Mouse (Mus musculus) frontal cortex, adult 2 months (tissue): Measurements from ENCODE around the gene Tle4. TPM values are rescaled to one million over a fixed set of nuclear protein-coding genes. Genes with fewer than 3 reads are reported as not detected.
A peak's percentile ranks its signal among the peaks of the same experiment; 100 is the strongest.
"Not testable (repeated sequence)": the region's sequence is repeated elsewhere in the genome, so short reads cannot be mapped to it uniquely, and the experiment has no call there.

Experiments used
- DNase-seq, 2 experiments: peaks; one replicate each; pipeline ENCODE4 v3.0.0; 2022; ENCODE audit warnings: low spot score in 1 of 2; ENCODE audit errors: extremely low spot score in 1 of 2
- polyA plus RNA-seq: library from polyadenylated mRNA; depleted of rRNA; stranded (reverse); fragments of >200 nt; gene quantifications from 2 replicates; pipeline ENCODE4 v1.2.3, GENCODE M21; 2012; rRNA removed

Tle4 gene
- 20.9 and 24.3 TPM in 2 replicates for polyA plus RNA-seq

GRCm38 (mm10) chr19:14597917-14598689 lies at the start of gene Tle4:
Gene Tle4 (minus strand): TSS chr19:14598051.
- peak; percentile 100 for DNase-seq

- no peak for DNase-seq
Measured at GRCm38 (mm10) chr19:14645666-14646065, 47.8 kb upstream of the Tle4 start.

GRCm38 (mm10) chr19:14644756-14645155 lies 46.9 kb upstream of the Tle4 start:
- no peak for DNase-seq

- DNase-seq = not testable (repeated sequence)
Measured at GRCm38 (mm10) chr19:14643091-14643490, 45.2 kb upstream of the Tle4 start.

GRCm38 (mm10) chr19:14642663-14643062 lies 44.8 kb upstream of the Tle4 start:
- no peak for DNase-seq

- peak in 1 of 2 experiments; percentile 22 for DNase-seq
Measured at GRCm38 (mm10) chr19:14635213-14635928, 37.5 kb upstream of the Tle4 start.

GRCm38 (mm10) chr19:14623355-14623754 lies 25.5 kb upstream of the Tle4 start:
- DNase-seq = no peak

- peak; percentile 69 to 76 for DNase-seq
Measured at GRCm38 (mm10) chr19:14620534-14620933, 22.7 kb upstream of the Tle4 start.

GRCm38 (mm10) chr19:14619814-14620213 lies 22.0 kb upstream of the Tle4 start:
- DNase-seq = no peak

- DNase-seq = no peak
Measured at GRCm38 (mm10) chr19:14614816-14615215, 17.0 kb upstream of the Tle4 start.

- no peak for DNase-seq
Measured at GRCm38 (mm10) chr19:14610542-14611317, 12.9 kb upstream of the Tle4 start.

GRCm38 (mm10) chr19:14600841-14601240 lies 3.0 kb upstream of the Tle4 start:
- no peak for DNase-seq

GRCm38 (mm10) chr19:14600354-14600753 lies 2.5 kb upstream of the Tle4 start:
- DNase-seq = no peak

- no peak for DNase-seq
Measured at GRCm38 (mm10) chr19:14599851-14600251, 2.0 kb upstream of the Tle4 start.

- no peak for DNase-seq
Measured at GRCm38 (mm10) chr19:14598690-14599288, 938 bp upstream of the Tle4 start.

- DNase-seq = no peak
Measured at GRCm38 (mm10) chr19:14596941-14597916, 622 bp downstream of the Tle4 start.

- no peak for DNase-seq
Measured at GRCm38 (mm10) chr19:14596358-14596940, 1.4 kb downstream of the Tle4 start.

GRCm38 (mm10) chr19:14595390-14595997 lies 2.4 kb downstream of the Tle4 start:
- DNase-seq = peak in 1 of 2 experiments; percentile 36

GRCm38 (mm10) chr19:14594537-14594936 lies 3.3 kb downstream of the Tle4 start:
- DNase-seq = no peak
